13 mouse cellular contexts compared by ENCODE assay signal in the genomic region with DNA sequence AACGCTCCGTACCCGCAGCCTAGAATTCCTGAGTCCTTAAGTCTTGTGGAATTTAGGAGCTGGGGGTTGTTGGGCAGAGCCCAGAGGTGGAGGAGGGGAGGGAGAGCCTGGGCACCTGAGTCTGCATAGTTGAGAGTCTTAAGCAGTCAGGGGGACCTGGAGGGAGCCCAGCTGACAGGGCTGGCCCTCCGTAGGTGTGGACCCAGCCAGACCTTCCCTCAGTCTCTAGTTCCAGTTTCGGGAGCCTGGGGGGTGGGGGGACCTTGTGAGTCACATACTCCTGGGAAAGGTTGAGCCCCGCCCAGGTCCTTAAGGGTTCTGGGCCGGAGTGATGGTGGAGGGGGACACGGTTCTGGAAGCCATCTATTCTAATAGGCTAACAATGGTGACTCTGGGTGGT. TPM values are rescaled to one million over a fixed set of nuclear protein-coding genes. Genes with fewer than 3 reads are reported as not detected.
DNase-seq lines count a peak whose midpoint lies in the region; ATAC-seq lines count a peak whose summit lies in the region.
"Had no signal": no experiment of that assay in that cellular context is flagged by ENCODE, and none has a peak within 500 bp of the region (broad histone marks: within the 10 kb centered on the region; RNA-seq: fewer than 3 reads in every experiment).

No protein-coding gene starts in this region.

- no peaks in the 10 kb centered on the region for H3K36me3 ChIP-seq in intestine, embryonic 14.5 days (ENCODE audit: control insufficient read depth, insufficient read depth, low read length)

- ATAC-seq in intestine, embryonic 14.5 days (replicated peaks; ENCODE audit: low FRiP score, low TSS enrichment, low read depth) = no peak

- peak overlapping the region; percentile 51 for H3K9ac ChIP-seq in intestine, embryonic 14.5 days (ENCODE audit: low read length)

- peak; percentile 42 for DNase-seq in cerebellum, adult 9-10 months
- no peak for DNase-seq in cerebellum, adult 11-12 months
- DNase-seq in intestine, embryonic 14.5 days (ENCODE audit: low spot score) = no peak
- DNase-seq in kidney, postnatal 25 days = peak; percentile 20 to 53
- peak; percentile 27 for DNase-seq in lung, postnatal 14 days
- DNase-seq in right cerebral cortex, postnatal 14 days = no peak
- no peak for DNase-seq in urinary bladder, postnatal 14 days (ENCODE audit: low spot score)
- no peak for DNase-seq in spleen, postnatal 36 days (ENCODE audit: low spot score in 2 of 2)
- DNase-seq: adrenal gland, postnatal 14 days; cerebellum, adult 2 months; gastrocnemius, postnatal 25 days had no signal

- peak overlapping the region; percentile 40 for H3K4me3 ChIP-seq in intestine, embryonic 14.5 days (ENCODE audit: low read depth, low read length)

- H3K4me2 ChIP-seq in intestine, embryonic 14.5 days (ENCODE audit: low read length) = peak overlapping the region; percentile 34

- H3K9me3 ChIP-seq in intestine, embryonic 14.5 days (ENCODE audit: control insufficient read depth, low read length) = no peaks in the 10 kb centered on the region

- peaks cover 8% of the 10 kb centered on the region; the same call in 1 of the 2 replicates for H3K4me1 ChIP-seq in intestine, embryonic 14.5 days (replicated peaks; ENCODE audit: control insufficient read depth, insufficient read depth, low read length)

- H3K27me3 ChIP-seq in intestine, embryonic 14.5 days (replicated peaks; ENCODE audit: control insufficient read depth, insufficient read depth, low read length) = peaks cover 25% of the 10 kb centered on the region

- WGBS in intestine, embryonic 14.5 days = 11% methylated on average over 8 of the region's 8 CpGs

- H3K27ac ChIP-seq in intestine, embryonic 14.5 days (ENCODE audit: low read depth) = no peak overlapping the region

RNA-seq across cellular contexts. Expression of a gene that starts 3.4 kb away (rescaled TPM):
- polyA plus RNA-seq in intestine, embryonic 14.5 days (2014; fragmentation: Nextera tagmentation; extraction: Ambion mirVana) = 11.2 and 12.2 TPM in 2 replicates

RNA-seq across cellular contexts. Expression of a gene that starts 4.1 kb away (rescaled TPM):
- polyA plus RNA-seq in intestine, embryonic 14.5 days (2014; fragmentation: Nextera tagmentation; extraction: Ambion mirVana) = 60.3 and 75.4 TPM in 2 replicates

RNA-seq across cellular contexts. Expression of a gene that starts 15.3 kb away (rescaled TPM):
- polyA plus RNA-seq in intestine, embryonic 14.5 days (2014; fragmentation: Nextera tagmentation; extraction: Ambion mirVana) = 6.3 and 6.4 TPM in 2 replicates

RNA-seq across cellular contexts. Expression of a gene that starts 21.6 kb away (rescaled TPM):
- polyA plus RNA-seq in intestine, embryonic 14.5 days (2014; fragmentation: Nextera tagmentation; extraction: Ambion mirVana) = not detected in 2 replicates
- polyA plus RNA-seq: midbrain, embryonic 11.5 days; spleen, adult 2 months had no signal

RNA-seq across cellular contexts. Expression of a gene that starts 24.6 kb away (rescaled TPM):
- polyA plus RNA-seq in intestine, embryonic 14.5 days (2014; fragmentation: Nextera tagmentation; extraction: Ambion mirVana) = 36.4 and 43.1 TPM in 2 replicates

Comparison
In these comparisons a context has a peak if more than half of its experiments do, and no peak if none do; other contexts are left out.
1. DNase-seq: peak in cerebellum, adult 9-10 months (single experiment), kidney, postnatal 25 days (2 of 2) and lung, postnatal 14 days (single experiment); none in cerebellum, adult 11-12 months (single experiment), intestine, embryonic 14.5 days (single experiment), right cerebral cortex, postnatal 14 days (single experiment), urinary bladder, postnatal 14 days (single experiment) and spleen, postnatal 36 days (0 of 2).